Mouse (Mus musculus): Measurements from ENCODE around the gene C330007P06Rik. TPM values are rescaled to one million over a fixed set of nuclear protein-coding genes. Genes with fewer than 3 reads are reported as not detected.

C330007P06Rik gene
- 9.2 TPM in 2 replicates for polyA plus RNA-seq (2015; fragmentation: Nextera tagmentation; extraction: Ambion mirVana)

GRCm38 (mm10) chrX:36873765-36874164, at the start of gene C330007P06Rik, which contains the start of gene Ube2a:
TSS of gene C330007P06Rik (minus strand) at chrX:36874111.
TSS of gene Ube2a (plus strand) at chrX:36873900.
- DNase-seq: no peak
- 13% methylated on average over 8 of the region's 8 CpGs for WGBS (ENCODE audit: insufficient replicate concordance)
- H3K9me3 ChIP-seq (ENCODE audit: low read length): no peaks in the 10 kb centered on the region
- no peaks in the 10 kb centered on the region for H3K36me3 ChIP-seq (replicated peaks; ENCODE audit: insufficient read depth, low read length)
- H3K4me2 ChIP-seq (ENCODE audit: low read depth, low read length): peak within 1 kb of the TSS; percentile 73
- peaks cover 3% of the 10 kb centered on the region; the same call in 1 of the 2 replicates for H3K4me1 ChIP-seq (ENCODE audit: insufficient read depth)
- peak; percentile 18 for ATAC-seq
- peak within 1 kb of the TSS; percentile 86 for H3K4me3 ChIP-seq (ENCODE audit: low read depth, low read length)
- H3K27ac ChIP-seq (ENCODE audit: low read depth): peak within 1 kb of the TSS; percentile 74
- TF ChIP-seq EP300 (IDR thresholded peaks at IDR 0.05; ENCODE audit: low read depth) (no peak), CTCF (IDR thresholded peaks at IDR 0.05; ENCODE audit: low read depth) (no peak)
- H3K27me3 ChIP-seq (ENCODE audit: insufficient read depth, low read length): no peaks in the 10 kb centered on the region
- peak within 1 kb of the TSS; percentile 96 for H3K9ac ChIP-seq (replicated peaks)

- WGBS (ENCODE audit: insufficient replicate concordance): 80% methylated on average over 4 of the region's 4 CpGs
- no peak overlapping the region for H3K4me2 ChIP-seq (ENCODE audit: low read depth, low read length)
- H3K36me3 ChIP-seq (replicated peaks; ENCODE audit: insufficient read depth, low read length): no peaks in the 10 kb centered on the region
- H3K4me3 ChIP-seq (ENCODE audit: low read depth, low read length): no peak overlapping the region
- H3K27me3 ChIP-seq (ENCODE audit: insufficient read depth, low read length): no peaks in the 10 kb centered on the region
- no peak overlapping the region for H3K27ac ChIP-seq (ENCODE audit: low read depth)
- DNase-seq: no peak
- no peak overlapping the region for H3K9ac ChIP-seq (replicated peaks)
- no peak for TF ChIP-seq CTCF (IDR thresholded peaks at IDR 0.05; ENCODE audit: low read depth)
- no peak for TF ChIP-seq EP300 (IDR thresholded peaks at IDR 0.05; ENCODE audit: low read depth)
- no peaks in the 10 kb centered on the region for H3K9me3 ChIP-seq (ENCODE audit: low read length)
- no peaks in the 10 kb centered on the region for H3K4me1 ChIP-seq (ENCODE audit: insufficient read depth)
- no peak for ATAC-seq
These were observed 47.4 kb upstream of the C330007P06Rik start for GRCm38 (mm10) chrX:36921346-36921745.

GRCm38 (mm10) chrX:36917749-36918148, 43.8 kb upstream of the C330007P06Rik start:
- Histone ChIP-seq H3K27me3 (ENCODE audit: insufficient read depth, low read length) (no peaks in the 10 kb centered on the region), H3K9ac (replicated peaks) (no peak overlapping the region), H3K4me3 (ENCODE audit: low read depth, low read length) (no peak overlapping the region), H3K27ac (ENCODE audit: low read depth) (no peak overlapping the region), H3K4me2 (ENCODE audit: low read depth, low read length) (no peak overlapping the region), H3K4me1 (ENCODE audit: insufficient read depth) (no peaks in the 10 kb centered on the region), H3K9me3 (ENCODE audit: low read length) (no peaks in the 10 kb centered on the region), H3K36me3 (replicated peaks; ENCODE audit: insufficient read depth, low read length) (no peaks in the 10 kb centered on the region)
- DNase-seq (no peak), ATAC-seq (no peak)
- TF ChIP-seq CTCF (IDR thresholded peaks at IDR 0.05; ENCODE audit: low read depth) (no peak), EP300 (IDR thresholded peaks at IDR 0.05; ENCODE audit: low read depth) (no peak)
- WGBS (ENCODE audit: insufficient replicate concordance): 68% methylated on average over 1 of the region's 1 CpGs

GRCm38 (mm10) chrX:36911343-36911742, 37.4 kb upstream of the C330007P06Rik start:
- TF ChIP-seq CTCF (IDR thresholded peaks at IDR 0.05; ENCODE audit: low read depth): peak; percentile 70
- no peak for TF ChIP-seq EP300 (IDR thresholded peaks at IDR 0.05; ENCODE audit: low read depth)
- peak; percentile 49 for DNase-seq
- 47% methylated on average over 12 of the region's 12 CpGs for WGBS (ENCODE audit: insufficient replicate concordance)
- no peak overlapping the region for H3K9ac ChIP-seq (replicated peaks)
- no peaks in the 10 kb centered on the region for H3K4me1 ChIP-seq (ENCODE audit: insufficient read depth)
- no peak overlapping the region for H3K4me3 ChIP-seq (ENCODE audit: low read depth, low read length)
- no peaks in the 10 kb centered on the region for H3K36me3 ChIP-seq (replicated peaks; ENCODE audit: insufficient read depth, low read length)
- no peak overlapping the region for H3K4me2 ChIP-seq (ENCODE audit: low read depth, low read length)
- ATAC-seq: no peak
- H3K9me3 ChIP-seq (ENCODE audit: low read length): no peaks in the 10 kb centered on the region
- no peaks in the 10 kb centered on the region for H3K27me3 ChIP-seq (ENCODE audit: insufficient read depth, low read length)
- H3K27ac ChIP-seq (ENCODE audit: low read depth): no peak overlapping the region

GRCm38 (mm10) chrX:36906539-36906938, 32.6 kb upstream of the C330007P06Rik start:
- Histone ChIP-seq H3K27me3 (ENCODE audit: insufficient read depth, low read length) (no peaks in the 10 kb centered on the region), H3K4me2 (ENCODE audit: low read depth, low read length) (no peak overlapping the region), H3K4me3 (ENCODE audit: low read depth, low read length) (no peak overlapping the region), H3K36me3 (replicated peaks; ENCODE audit: insufficient read depth, low read length) (no peaks in the 10 kb centered on the region), H3K27ac (ENCODE audit: low read depth) (no peak overlapping the region), H3K9ac (replicated peaks) (no peak overlapping the region), H3K9me3 (ENCODE audit: low read length) (no peaks in the 10 kb centered on the region), H3K4me1 (ENCODE audit: insufficient read depth) (0 out of 2 replicates have a peak, but pooled peaks cover 3% of the 10 kb centered on the region)
- whole genome bisulfite sequencing (ENCODE audit: insufficient replicate concordance): 31% methylated on average over 5 of the region's 5 CpGs
- ATAC-seq (no peak), DNase-seq (no peak)
- no peak for TF ChIP-seq EP300 (IDR thresholded peaks at IDR 0.05; ENCODE audit: low read depth)
- peak; percentile 35 for TF ChIP-seq CTCF (IDR thresholded peaks at IDR 0.05; ENCODE audit: low read depth)

- H3K27ac ChIP-seq (ENCODE audit: low read depth): peak overlapping the region; percentile 66
These were observed 29.3 kb upstream of the C330007P06Rik start for GRCm38 (mm10) chrX:36903115-36903768.

More at GRCm38 (mm10) chrX:36903115-36903768, 29.3 kb upstream of the C330007P06Rik start:
- Histone ChIP-seq H3K36me3 (replicated peaks; ENCODE audit: insufficient read depth, low read length) (no peaks in the 10 kb centered on the region), H3K9ac (replicated peaks) (peak overlapping the region; percentile 74), H3K4me2 (ENCODE audit: low read depth, low read length) (peak overlapping the region; percentile 85), H3K9me3 (ENCODE audit: low read length) (no peaks in the 10 kb centered on the region), H3K4me3 (ENCODE audit: low read depth, low read length) (peak overlapping the region; percentile 62), H3K27me3 (ENCODE audit: insufficient read depth, low read length) (no peaks in the 10 kb centered on the region), H3K4me1 (ENCODE audit: insufficient read depth) (0 out of 2 replicates have a peak, but pooled peaks cover 3% of the 10 kb centered on the region)
- TF ChIP-seq CTCF (IDR thresholded peaks at IDR 0.05; ENCODE audit: low read depth) (no peak), EP300 (IDR thresholded peaks at IDR 0.05; ENCODE audit: low read depth) (peak; percentile 54; the same call in 1 of the 2 replicates)
- DNase-seq: peak; percentile 89
- peak; percentile 95 for ATAC-seq
- WGBS (ENCODE audit: insufficient replicate concordance): 19% methylated on average over 31 of the region's 32 CpGs

Measured in liver, postnatal 0 days (tissue).